Mouse (Mus musculus) kidney, adult 2 months (tissue): Measurements from ENCODE around the gene Phf20.

Experiments
- CTCF ChIP-seq: fragments of 200-500 bp; conservative IDR thresholded peaks from 2 replicates; pipeline ENCODE4 v1.5.1; 2011; ENCODE audit warnings: low read depth, mild to moderate bottlenecking, control low read depth, low read length, moderate library complexity, mixed read lengths; ENCODE audit not compliant: insufficient read depth, insufficient read length
- POLR2A ChIP-seq: fragments of 200-500 bp; IDR thresholded peaks from one replicate; pipeline ENCODE4 v1.6.1; 2011; ENCODE audit warnings: low read depth, low read length, control low read depth

DNA sequence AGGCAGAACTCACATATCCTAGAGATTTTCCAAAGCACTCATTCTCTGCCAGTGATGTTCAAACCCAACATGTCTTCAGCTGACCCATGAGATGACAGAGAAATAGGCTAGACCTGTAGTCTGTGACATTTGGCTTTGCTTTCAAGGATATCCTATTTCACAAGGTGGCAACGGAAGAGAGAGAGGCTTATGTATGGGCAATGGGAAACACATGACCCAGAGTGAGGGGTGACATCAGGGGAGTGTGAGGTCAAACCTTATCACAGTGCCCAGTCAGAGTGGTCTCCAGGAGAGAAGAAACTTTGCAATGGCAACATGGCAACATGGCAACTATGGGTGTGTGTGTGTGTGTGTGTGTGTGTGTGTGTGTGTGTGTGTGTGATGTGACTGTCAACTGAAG, 134.4 kb downstream of the Phf20 start:
- no peak for TF ChIP-seq CTCF
- TF ChIP-seq POLR2A, result no peak
